Mouse (Mus musculus): ENCODE data around the gene Kcnj12. TPM values are rescaled to one million over a fixed set of nuclear protein-coding genes. Genes with fewer than 3 reads are reported as not detected.

Kcnj12 gene
- polyA plus RNA-seq, 1 experiment from 2014 or later: 0.77 TPM

DNA sequence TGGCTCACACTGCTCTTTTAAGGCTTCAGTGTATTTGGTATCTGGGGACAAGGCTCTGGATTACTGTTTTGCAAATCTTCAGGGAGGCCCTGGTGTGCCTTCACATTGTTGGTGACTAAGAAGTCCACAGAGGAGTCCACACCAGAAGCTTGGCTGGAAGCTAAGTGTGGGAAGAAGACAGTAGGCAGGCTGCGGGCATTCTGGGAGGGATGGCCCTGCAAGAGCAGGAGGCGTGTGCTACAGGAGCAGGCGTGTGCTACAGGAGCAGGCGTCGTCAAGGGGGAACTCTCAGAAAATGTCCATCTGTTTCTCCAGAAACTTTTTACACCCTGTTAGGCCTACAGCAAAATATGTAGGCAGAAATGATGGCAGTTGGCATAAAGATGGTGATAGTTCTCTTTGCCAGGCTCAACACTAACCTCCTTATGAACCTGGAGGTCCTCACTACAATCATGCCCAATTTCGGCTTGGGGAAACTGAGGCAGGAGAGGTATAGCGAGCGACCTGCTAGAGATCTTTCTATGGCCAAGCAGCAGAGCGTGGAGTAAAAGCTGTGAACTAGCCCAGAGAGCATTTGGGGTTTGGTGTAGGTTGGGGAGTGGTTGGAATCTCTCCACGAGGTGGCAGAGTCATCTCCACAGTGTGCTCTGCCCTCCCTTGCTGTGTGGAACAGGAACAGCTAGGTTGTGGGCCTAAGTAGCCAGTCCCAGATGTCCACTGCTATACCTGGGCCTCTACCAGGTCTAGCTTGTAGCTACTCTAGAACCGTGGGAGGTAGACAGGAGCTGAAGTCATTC is 18.7 kb downstream of the Kcnj12 start:
- H3K27ac ChIP-seq: no peak overlapping the region
- H3K4me3 ChIP-seq: no peak overlapping the region
- ATAC-seq (ENCODE audit: borderline replicate concordance, extremely low read depth, low FRiP score, low TSS enrichment): no peak
- H3K4me1 ChIP-seq: peaks cover 12% of the 10 kb centered on the region
- H3K9me3 ChIP-seq: no peaks in the 10 kb centered on the region
- 74% methylated on average over 11 of the region's 11 CpGs for WGBS
- no peaks in the 10 kb centered on the region for H3K36me3 ChIP-seq
- no peak overlapping the region for H3K4me2 ChIP-seq
- no peak overlapping the region for H3K9ac ChIP-seq
- H3K27me3 ChIP-seq: no peaks in the 10 kb centered on the region

- Histone ChIP-seq H3K27ac (no peak overlapping the region), H3K36me3 (no peaks in the 10 kb centered on the region), H3K9me3 (no peaks in the 10 kb centered on the region), H3K27me3 (no peaks in the 10 kb centered on the region), H3K4me3 (no peak overlapping the region), H3K4me1 (peaks cover 12% of the 10 kb centered on the region), H3K9ac (no peak overlapping the region), H3K4me2 (peak overlapping the region; percentile 22; the same call in 1 of the 2 replicates)
- 0 out of 2 replicates have a peak, but pooled peaks have one; percentile 19 for ATAC-seq (ENCODE audit: borderline replicate concordance, extremely low read depth, low FRiP score, low TSS enrichment)
- WGBS: 2% methylated on average over 8 of the region's 8 CpGs
These were observed 20.2 kb downstream of the Kcnj12 start for GRCm38 (mm10) chr11:61042593-61042992.

- H3K36me3 ChIP-seq: no peaks in the 10 kb centered on the region
- no peak for ATAC-seq (ENCODE audit: borderline replicate concordance, extremely low read depth, low FRiP score, low TSS enrichment)
- no peaks in the 10 kb centered on the region for H3K27me3 ChIP-seq
- no peak overlapping the region for H3K4me2 ChIP-seq
- H3K9me3 ChIP-seq: no peaks in the 10 kb centered on the region
- H3K4me1 ChIP-seq: peaks cover 12% of the 10 kb centered on the region
- H3K9ac ChIP-seq: no peak overlapping the region
- no peak overlapping the region for H3K4me3 ChIP-seq
- 64% methylated on average over 12 of the region's 12 CpGs for WGBS
- no peak overlapping the region for H3K27ac ChIP-seq
These were observed 21.0 kb downstream of the Kcnj12 start for GRCm38 (mm10) chr11:61043055-61043992.

DNA sequence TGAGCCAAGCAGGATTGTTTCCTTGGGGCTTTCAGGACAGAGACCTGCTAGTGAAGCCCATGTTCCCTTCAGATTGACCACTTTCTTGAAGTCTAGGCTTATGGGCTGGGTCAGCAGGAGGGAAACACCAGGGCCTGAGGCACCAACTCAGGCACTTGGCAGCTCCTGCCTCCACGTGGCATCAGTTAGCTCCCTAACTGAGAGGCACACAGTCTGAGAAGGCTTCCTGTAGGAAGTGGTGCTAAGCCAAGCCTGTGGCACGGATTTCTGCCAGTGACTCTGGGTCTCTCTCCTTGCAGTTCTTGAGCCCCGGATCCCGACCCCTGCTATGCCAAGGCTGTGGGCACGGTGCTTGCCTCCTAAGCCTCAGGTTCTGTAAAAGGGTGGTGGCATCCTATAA is 22.4 kb downstream of the Kcnj12 start:
- Histone ChIP-seq H3K4me2 (no peak overlapping the region), H3K4me3 (no peak overlapping the region), H3K9me3 (no peaks in the 10 kb centered on the region), H3K4me1 (peaks cover 12% of the 10 kb centered on the region), H3K27me3 (no peaks in the 10 kb centered on the region), H3K36me3 (no peaks in the 10 kb centered on the region), H3K27ac (no peak overlapping the region), H3K9ac (no peak overlapping the region)
- no peak for ATAC-seq (ENCODE audit: borderline replicate concordance, extremely low read depth, low FRiP score, low TSS enrichment)
- WGBS: 75% methylated on average over 5 of the region's 5 CpGs

- Histone ChIP-seq H3K27ac (no peak overlapping the region), H3K4me2 (no peak overlapping the region), H3K27me3 (no peaks in the 10 kb centered on the region), H3K9me3 (no peaks in the 10 kb centered on the region), H3K36me3 (no peaks in the 10 kb centered on the region), H3K9ac (no peak overlapping the region), H3K4me3 (no peak overlapping the region), H3K4me1 (peaks cover 7% of the 10 kb centered on the region)
- WGBS: 69% methylated on average over 5 of the region's 5 CpGs
- ATAC-seq (ENCODE audit: borderline replicate concordance, extremely low read depth, low FRiP score, low TSS enrichment): no peak
These were observed 25.1 kb downstream of the Kcnj12 start for GRCm38 (mm10) chr11:61047441-61047840.

DNA sequence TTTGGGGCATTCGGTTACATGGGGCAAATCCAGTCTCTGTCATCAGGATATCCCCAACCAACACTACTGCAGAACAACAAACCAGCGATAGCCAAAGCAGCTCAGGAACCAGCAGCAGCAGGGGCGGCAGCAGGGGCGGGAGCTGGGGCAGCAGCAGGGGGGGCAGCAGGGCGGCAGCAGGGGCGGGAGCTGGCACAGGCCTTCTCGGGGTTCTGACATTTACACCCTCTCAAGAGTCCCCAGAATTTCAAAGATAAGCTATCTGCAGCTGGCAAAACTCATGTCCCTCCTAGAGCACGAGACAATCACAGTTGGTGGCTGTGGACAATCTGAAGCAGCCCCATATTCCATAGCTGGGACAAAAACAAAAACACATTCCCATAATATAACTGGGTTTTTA is 28.8 kb downstream of the Kcnj12 start:
- no peaks in the 10 kb centered on the region for H3K27me3 ChIP-seq
- no peak overlapping the region for H3K4me3 ChIP-seq
- H3K27ac ChIP-seq: no peak overlapping the region
- no peaks in the 10 kb centered on the region for H3K9me3 ChIP-seq
- WGBS: 23% methylated on average over 8 of the region's 8 CpGs
- no peaks in the 10 kb centered on the region for H3K4me1 ChIP-seq
- H3K4me2 ChIP-seq: no peak overlapping the region
- no peaks in the 10 kb centered on the region for H3K36me3 ChIP-seq
- ATAC-seq (ENCODE audit: borderline replicate concordance, extremely low read depth, low FRiP score, low TSS enrichment): no peak
- H3K9ac ChIP-seq: no peak overlapping the region

DNA sequence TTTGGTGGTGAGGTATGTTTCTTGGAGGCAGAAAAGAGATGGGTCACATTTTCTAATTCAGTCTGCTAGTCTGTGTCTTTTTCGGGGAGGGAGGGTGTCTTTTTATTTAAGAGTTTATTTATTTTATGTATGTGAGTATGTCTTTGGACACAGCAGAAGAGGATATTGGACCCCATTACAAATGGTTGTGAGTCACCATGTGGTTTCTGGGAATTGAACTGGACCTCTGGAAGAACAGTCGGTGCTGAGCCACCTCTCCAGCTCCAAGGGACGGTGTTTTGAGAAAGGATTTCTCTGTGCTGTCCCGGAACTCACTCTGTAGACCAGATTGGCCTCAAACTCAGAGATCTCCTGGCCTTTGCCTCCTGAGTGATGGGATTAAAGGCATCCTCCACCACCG is 34.5 kb downstream of the Kcnj12 start:
- H3K4me3 ChIP-seq: no peak overlapping the region
- H3K9ac ChIP-seq: no peak overlapping the region
- peaks cover 7% of the 10 kb centered on the region; the same call in 1 of the 2 replicates for H3K4me1 ChIP-seq
- no peaks in the 10 kb centered on the region for H3K9me3 ChIP-seq
- no peak overlapping the region for H3K27ac ChIP-seq
- WGBS: 47% methylated on average over 5 of the region's 5 CpGs
- H3K36me3 ChIP-seq: no peaks in the 10 kb centered on the region
- no peaks in the 10 kb centered on the region for H3K27me3 ChIP-seq
- no peak overlapping the region for H3K4me2 ChIP-seq
- ATAC-seq (ENCODE audit: borderline replicate concordance, extremely low read depth, low FRiP score, low TSS enrichment): no peak

- peaks cover 7% of the 10 kb centered on the region; the same call in 1 of the 2 replicates for H3K4me1 ChIP-seq
- H3K36me3 ChIP-seq: no peaks in the 10 kb centered on the region
- no peak overlapping the region for H3K4me2 ChIP-seq
- H3K27me3 ChIP-seq: no peaks in the 10 kb centered on the region
- H3K27ac ChIP-seq: no peak overlapping the region
- ATAC-seq (ENCODE audit: borderline replicate concordance, extremely low read depth, low FRiP score, low TSS enrichment): no peak
- H3K9ac ChIP-seq: no peak overlapping the region
- no peak overlapping the region for H3K4me3 ChIP-seq
- 57% methylated on average over 10 of the region's 10 CpGs for WGBS
- no peaks in the 10 kb centered on the region for H3K9me3 ChIP-seq
These were observed 37.5 kb downstream of the Kcnj12 start for GRCm38 (mm10) chr11:61059691-61060457.

- no peak overlapping the region for H3K9ac ChIP-seq
- no peak overlapping the region for H3K4me3 ChIP-seq
- no peaks in the 10 kb centered on the region for H3K36me3 ChIP-seq
- ATAC-seq (ENCODE audit: borderline replicate concordance, extremely low read depth, low FRiP score, low TSS enrichment): no peak
- WGBS: 73% methylated on average over 4 of the region's 4 CpGs
- no peak overlapping the region for H3K27ac ChIP-seq
- H3K27me3 ChIP-seq: no peaks in the 10 kb centered on the region
- peaks cover 7% of the 10 kb centered on the region; the same call in 1 of the 2 replicates for H3K4me1 ChIP-seq
- H3K9me3 ChIP-seq: no peaks in the 10 kb centered on the region
- H3K4me2 ChIP-seq: no peak overlapping the region
These were observed 38.3 kb downstream of the Kcnj12 start for GRCm38 (mm10) chr11:61060634-61061033.

- H3K4me1 ChIP-seq: peaks cover 7% of the 10 kb centered on the region; the same call in 1 of the 2 replicates
- H3K27ac ChIP-seq: no peak overlapping the region
- 72% methylated on average over 18 of the region's 18 CpGs for WGBS
- H3K4me2 ChIP-seq: no peak overlapping the region
- H3K9me3 ChIP-seq: no peaks in the 10 kb centered on the region
- no peaks in the 10 kb centered on the region for H3K36me3 ChIP-seq
- no peak overlapping the region for H3K4me3 ChIP-seq
- no peaks in the 10 kb centered on the region for H3K27me3 ChIP-seq
- H3K9ac ChIP-seq: no peak overlapping the region
- no peak for ATAC-seq (ENCODE audit: borderline replicate concordance, extremely low read depth, low FRiP score, low TSS enrichment)
These were observed 40.4 kb downstream of the Kcnj12 start for GRCm38 (mm10) chr11:61062548-61063461.

DNA sequence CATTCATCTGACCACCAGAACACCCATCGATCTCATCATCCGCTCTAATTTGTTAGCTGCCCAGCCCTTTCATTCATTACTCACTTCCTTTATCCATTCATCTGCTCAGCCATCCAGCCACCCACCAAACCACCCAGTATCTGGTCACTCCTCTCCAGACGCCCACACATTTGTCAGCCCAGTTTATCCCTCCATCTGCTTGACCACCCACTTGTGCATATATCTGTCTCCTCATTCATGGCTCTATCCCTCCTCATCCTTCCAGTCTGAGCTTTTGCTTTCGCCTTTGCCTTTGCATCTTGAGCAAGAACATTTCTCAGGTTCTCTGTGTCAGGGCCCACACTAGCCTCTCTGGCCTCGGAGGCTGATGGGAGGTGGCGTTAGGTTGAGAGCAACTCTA is 41.1 kb downstream of the Kcnj12 start:
- Histone ChIP-seq H3K27me3 (no peaks in the 10 kb centered on the region), H3K4me3 (no peak overlapping the region), H3K9me3 (no peaks in the 10 kb centered on the region), H3K4me2 (no peak overlapping the region), H3K27ac (no peak overlapping the region), H3K9ac (no peak overlapping the region), H3K36me3 (no peaks in the 10 kb centered on the region), H3K4me1 (peaks cover 7% of the 10 kb centered on the region; the same call in 1 of the 2 replicates)
- whole genome bisulfite sequencing: 85% methylated on average over 6 of the region's 6 CpGs
- no peak for ATAC-seq (ENCODE audit: borderline replicate concordance, extremely low read depth, low FRiP score, low TSS enrichment)

All from lung, embryonic 15.5 days (tissue).